Mouse (Mus musculus) ovary, adult 18-20 months (tissue): ENCODE results near the gene Vgll4.

Experiments used
- DNase-seq: peaks from one replicate; pipeline ENCODE4 v3.0.0; 2022; ENCODE audit warnings: low spot score, mixed read lengths

Gene Vgll4

DNA sequence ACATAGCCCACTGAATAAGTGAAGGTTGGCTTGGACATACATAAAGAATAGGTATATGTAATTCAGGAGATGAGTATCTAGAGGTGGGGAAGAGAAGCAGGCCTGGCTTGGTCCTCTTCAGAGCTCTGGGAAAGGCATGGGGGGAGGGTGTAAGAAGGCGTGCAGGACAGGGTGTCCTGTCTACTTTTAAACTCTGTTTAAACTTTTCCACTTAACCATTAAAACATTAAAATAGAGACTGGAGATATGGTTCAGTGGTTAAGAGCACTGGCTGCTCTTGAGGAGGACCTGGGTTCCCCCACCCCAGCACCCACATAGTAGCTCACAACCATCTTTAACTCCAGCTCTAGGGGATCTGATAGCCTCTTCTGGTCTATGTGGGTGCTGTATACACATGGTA is 3.2 kb upstream of the Vgll4 start:
- no peak for DNase-seq

DNA sequence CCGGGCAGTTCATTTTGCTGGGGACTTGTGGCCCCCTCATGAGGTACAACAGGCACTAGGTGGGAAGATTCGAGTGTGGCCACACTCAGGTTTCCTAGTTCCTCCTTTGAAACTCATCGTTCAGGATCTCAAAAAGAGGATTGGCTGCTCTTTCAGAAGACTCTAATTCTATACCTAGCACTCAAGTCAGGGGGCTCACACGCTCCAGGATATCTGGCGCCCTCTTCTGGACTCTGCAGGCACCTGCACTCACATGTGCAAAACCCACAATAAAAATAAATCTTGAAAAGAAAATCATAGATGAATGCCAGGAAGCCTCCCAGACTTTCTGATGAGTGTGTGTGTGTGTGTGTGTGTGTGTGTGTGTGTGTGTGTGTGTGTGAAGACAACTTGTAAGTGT is 1.1 kb upstream of the Vgll4 start:
- DNase-seq = no peak

DNA sequence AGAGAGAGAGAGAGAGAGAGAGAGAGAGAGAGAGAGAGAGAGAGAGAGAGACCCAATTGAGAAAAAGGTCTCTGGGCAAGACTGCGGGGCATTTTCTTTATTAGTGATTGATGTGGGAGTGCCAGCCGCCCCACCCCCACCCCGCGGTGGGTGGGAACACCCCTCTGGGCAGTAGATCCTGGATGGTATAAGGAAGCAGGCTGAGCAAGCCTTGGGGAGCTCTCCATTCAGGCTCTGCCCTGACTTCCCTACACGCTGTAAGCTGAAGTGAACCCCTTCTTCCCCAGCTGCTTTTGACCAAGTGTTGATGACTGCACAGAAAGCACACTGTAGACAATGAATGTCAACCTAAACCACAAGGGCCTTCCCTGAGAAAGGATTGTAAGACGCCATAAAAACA is 592 bp upstream of the Vgll4 start:
- no peak for DNase-seq

DNA sequence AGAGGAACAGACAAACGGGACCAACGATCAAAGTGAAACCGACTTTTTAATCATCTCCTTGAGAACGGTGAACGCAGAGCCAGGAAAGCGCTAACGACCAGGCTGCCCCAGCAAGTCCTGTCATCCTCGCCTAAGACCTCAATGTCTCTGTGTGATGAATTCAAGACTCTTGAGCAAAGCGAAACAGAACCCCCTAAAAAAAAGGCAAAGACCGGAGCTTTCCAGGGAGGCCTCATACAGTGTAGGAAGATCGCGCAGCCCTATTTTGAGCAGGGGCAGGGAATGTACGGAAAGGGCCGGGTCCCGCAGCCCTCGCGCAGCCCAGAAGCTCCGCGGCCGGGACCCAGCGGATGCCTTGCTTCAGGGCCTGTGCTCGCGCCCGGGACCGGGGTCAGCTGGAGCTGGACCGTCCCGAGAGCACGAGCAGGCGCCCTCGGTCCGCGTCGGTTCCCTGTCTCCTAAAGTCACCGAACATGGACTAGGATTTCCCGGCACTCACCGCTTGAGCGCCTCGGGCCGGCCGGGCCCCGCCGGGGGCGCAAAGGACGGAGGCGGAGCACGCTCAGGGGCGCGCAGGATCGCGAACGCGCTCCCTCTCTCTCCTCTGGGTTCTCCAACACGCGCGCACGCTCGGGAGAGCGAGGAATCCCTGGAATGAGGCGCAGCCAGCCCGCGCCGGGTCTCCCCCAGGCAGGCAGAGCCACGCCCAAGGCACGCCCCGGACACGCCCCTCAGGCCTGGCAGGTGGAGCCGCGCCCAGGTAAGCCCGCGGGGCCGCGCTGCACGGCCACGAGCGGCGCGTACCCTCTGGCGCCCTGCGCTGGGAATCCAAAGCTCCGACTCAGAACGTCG is 1.2 kb downstream of the Vgll4 start:
- DNase-seq = peak; percentile 66

DNA sequence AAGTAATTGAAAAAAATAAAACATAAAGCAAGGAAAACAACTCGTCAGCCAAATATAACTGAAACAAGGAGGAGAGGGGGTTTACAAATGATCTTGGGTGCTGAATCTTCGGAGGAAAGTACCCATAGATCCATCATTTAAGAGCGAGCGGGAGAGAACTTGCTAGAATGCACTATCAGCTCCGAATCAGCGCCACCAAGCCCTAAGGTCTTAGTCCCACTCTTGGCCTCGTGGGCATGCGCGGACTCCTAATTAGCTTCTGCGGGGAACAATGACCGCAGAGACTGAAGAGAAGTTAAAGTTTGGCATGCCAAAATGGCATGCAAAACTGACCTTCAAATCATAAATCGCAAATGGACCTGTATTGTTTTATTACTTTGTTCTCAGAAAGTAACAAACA is 2.2 kb downstream of the Vgll4 start:
- no peak for DNase-seq

DNA sequence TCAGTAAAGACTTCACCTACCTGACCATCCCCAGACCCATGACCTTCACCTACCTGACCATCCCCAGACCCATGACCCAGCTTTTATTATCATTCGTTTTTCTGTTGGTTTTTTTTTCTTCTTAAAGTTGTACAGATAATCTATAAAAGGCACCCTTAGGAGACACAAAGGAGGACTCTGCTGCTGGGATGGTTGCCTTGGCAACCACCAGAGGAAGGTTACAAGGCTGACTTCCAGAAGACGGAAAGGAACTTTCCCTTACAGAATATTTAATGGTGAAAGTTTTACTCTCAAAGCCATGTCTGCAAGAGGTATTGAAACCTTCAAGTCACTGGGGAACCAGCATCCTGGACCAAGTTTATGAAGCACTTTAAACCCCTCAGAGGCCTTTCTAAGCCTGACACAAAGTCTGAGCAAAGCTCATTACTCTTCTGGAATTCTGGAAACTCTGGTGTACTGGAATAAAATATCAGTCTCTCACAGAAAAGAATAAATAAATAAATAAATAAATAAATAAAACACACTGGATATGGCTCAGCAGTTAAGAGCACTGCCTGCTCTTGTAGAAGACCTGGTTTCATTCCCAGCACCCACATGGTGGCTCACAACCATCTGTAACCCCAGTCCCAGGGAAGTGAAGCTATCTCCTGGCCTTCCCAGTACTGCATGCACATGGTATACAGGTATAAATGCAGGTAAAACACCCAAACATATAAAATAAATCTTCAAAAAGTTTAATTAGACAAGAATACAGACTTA is 3.2 kb downstream of the Vgll4 start:
- no peak for DNase-seq

DNA sequence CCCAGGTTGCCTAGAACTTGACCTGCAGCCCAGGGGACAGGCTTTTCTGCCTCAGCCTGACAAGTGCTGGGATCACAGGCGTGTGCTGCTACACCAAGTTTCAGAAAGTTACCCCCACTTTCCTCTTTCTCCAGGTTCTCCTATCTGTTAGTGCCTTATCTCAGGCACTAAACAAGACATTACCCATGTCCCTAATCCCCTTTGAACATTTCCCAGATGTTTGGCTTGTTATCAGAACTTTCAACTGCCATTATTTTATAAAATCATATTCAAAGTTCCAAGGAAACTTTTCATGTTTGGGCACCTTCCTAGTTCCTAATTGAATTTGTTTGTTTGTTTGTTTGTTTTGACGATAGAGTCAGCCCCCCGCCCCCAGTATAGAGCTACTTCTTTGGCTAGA is 4.0 kb downstream of the Vgll4 start:
- no peak for DNase-seq

DNA sequence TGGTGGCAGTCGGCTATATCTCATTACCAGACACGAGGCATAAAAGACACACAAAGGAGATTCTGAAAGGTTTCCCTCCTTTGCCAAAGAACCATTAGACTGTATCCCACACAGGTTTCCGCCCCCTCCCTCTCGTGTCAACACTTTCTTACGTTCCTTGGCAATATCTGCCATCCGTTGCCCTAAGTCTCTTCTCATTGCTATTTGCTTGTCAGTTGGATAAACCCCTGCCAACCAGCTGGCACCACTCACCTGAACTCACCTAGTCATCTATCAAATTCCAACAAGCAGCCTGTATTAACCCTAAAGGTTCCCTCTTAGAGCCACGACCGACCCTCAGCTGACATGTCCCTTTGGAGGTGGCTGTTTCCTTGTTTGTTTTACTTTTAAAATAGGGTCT is 4.4 kb downstream of the Vgll4 start:
- no peak for DNase-seq

DNA sequence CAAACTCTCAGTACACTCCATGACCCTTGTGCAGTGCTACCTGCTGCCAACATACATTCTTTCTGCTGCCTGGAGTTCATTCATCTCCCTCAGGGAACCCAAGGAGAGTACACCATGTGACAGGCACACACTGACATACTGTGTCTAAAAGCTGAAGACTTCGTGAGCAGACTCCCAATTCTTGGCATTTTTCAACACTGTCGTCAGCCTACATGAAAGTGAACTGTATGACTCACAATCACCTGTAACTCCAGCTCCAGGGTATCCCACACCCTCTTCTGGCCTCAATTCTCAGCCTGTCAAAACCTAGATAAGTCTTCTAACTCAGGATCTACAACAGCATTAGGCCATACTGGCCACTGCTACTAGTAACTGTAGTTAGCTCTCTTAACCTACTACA is 5.6 kb downstream of the Vgll4 start:
- DNase-seq = no peak

DNA sequence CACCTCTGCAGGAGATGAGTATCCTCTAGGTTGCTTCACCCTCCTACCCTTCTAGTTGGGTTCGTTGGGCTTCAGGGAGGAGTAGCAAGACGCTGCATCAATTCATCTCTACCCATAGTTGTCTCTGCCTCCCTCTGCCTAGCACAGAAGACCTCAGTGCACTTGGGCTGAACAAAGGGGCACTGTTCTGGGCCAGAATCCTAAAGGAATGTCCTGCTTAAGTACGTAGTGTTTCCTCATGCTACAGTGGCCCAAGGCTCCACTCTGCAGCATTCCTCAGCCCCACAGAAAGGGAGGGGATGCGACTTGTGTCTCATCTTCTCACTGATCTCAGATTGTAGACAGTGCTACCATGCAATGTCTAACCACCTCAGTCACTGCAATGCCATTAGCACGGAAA is 6.2 kb downstream of the Vgll4 start:
- DNase-seq = no peak

DNA sequence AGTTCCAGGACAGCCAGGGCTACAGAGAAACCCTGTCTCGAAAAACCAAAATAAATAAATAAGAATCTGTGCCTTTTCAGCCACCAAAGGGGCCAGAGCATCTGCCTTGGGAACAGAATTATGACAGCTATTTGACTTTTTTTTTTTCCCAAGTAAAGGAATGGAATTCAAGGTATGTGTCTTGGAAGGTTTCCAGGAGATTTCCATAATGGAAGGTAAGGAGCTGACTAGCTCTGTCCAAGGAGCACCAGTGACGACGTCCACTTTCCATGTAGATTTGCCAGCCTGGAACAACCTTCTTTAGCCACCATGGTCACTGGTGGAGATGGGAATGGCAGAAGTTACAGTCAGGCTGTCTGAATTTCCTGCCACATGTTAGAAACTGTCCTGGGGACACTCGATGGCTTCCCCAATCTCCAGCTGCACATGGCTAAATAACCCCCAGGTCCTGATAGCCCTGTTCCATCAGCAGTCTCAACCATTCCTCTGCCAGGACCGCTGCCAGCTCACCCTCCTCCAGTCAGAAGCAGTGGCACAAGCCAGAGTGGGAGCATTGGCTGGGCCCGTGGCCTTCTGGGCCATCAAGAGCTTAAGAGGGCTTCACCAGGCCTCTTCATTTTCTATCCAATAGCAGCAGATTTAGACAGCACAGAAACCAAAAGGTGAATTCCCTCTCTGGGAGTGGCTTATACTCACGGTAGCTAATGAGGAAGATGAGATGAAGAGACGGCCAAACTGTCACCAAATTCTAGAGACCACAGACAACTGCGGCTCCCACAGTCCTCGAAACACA is 8.3 kb downstream of the Vgll4 start:
- DNase-seq = no peak

DNA sequence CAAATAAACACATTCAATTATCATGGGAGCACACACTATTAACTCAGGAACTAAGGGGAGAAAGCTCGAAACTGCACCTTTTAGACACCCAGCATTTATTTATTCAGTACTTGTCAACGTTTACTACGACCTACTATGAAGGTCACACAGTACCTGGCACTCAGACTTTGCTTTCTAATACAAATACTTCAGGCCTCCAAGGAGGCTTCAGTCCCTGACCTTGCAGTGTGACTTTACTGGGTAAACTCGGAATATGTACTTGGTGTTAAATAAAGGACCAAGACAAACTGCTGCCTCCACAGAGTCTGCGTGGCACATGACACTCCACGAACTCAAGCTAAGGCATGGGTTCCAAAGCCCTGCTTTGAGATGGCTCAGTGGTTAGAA is 10.8 kb downstream of the Vgll4 start:
- DNase-seq = no peak

DNA sequence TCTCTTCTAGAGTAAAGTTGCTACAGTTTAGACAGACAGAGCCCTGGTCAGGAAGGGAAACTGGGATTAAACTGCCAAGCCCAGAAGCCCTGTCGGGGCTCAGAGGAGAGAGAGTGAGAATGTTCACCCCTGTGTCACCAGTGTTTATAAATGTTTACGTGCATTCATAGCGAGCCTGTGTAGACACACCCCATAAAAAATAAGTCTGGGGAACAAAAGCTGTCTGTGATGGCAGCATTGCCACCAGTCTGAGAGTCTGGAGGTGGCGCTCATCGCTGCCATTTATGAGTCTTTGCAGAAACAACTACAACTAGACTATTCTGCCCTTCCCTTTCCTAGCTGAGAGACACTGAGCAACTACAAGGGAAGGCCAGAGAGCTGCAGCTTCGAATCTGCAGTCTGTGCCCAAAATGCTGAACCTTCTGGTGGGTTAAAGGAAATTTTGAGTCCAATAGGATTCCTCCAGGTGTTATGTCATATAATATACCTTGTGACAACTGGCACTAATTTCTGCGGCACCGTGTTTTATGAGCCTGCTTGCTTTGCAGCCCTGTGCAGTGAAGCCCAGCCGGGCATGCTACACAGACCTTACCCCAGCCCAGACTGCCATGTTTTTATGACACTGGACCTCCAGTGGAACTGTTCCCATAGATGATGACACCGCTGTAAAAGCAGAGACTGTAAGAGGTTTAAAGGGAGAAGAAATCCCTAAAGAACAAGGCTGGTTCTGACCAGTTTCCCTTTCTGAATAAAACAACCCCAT is 11.4 kb downstream of the Vgll4 start:
- no peak for DNase-seq

DNA sequence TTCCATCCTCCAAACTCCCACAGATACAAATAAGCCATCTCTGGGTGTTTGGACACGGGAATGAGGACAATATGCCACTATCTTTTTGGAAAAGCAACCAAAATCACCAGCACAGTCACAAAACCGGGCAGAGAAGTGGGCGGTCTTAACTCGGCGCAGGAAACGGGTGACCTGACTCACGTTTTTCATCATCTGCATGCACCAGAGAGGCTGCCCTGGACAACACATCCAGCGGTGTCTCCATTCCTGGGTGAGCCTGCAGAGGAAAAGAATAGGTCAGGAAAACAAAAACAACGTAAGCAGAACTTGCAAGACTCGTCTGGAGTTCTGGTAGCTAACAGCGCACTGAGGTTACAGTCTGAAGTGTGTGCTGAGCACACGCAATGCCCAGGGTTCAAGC is 12.0 kb downstream of the Vgll4 start:
- DNase-seq = no peak

DNA sequence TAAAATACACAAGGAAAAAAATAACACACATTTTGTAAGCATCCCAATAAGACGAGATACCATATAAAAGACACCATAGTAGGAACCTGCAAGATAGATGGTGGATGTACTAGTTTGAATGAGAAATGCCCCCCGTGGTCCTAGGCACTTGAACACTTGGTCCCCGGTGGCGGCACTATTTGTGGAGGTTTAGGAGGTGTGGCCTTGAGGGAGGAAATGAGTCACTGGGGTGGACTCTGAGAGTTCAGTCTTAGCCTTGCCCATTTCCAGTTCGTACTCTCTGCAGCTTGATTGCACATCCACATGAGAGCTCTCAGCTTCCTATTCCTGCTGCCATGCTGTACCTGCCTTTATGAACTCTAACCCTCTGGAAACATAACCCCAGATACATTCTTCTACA is 15.3 kb downstream of the Vgll4 start:
- no peak for DNase-seq

DNA sequence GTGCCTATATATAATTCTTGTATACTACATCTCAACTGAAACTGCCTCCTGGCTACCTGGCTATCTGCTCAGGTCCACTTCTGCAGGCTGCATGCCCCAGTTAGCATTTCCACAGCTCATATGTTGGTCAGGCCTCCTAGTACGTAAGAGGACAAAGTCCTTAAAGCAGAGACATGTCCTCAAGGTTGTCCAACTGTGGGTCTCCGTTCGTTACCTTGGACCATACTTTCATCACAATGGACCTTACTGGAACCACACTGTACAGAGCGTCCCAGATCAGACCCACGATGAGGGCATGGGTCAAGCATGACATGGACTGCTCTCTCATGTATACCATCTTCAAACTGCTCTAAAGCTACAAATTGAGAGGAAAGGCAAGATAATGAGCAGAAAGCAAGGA is 16.2 kb downstream of the Vgll4 start:
- no peak for DNase-seq

DNA sequence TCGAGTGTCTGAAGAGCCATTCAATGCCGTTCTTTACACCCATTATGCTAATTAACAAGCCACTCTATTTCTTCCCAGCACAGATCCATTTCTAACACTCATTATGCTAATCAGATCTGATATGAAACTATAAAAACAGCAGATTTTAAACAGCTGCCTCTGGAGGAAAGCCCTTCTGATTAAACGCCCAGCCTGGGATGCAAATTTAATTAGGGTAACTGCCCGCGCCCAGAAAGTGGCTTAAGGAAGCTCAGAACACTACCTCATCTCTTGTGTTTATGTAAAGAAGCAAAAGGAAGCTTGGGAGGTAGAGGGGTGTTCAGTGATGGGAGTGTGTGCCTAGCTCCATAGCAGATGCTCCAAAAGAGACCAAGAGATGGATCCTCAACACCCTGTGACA is 17.4 kb downstream of the Vgll4 start:
- no peak for DNase-seq

DNA sequence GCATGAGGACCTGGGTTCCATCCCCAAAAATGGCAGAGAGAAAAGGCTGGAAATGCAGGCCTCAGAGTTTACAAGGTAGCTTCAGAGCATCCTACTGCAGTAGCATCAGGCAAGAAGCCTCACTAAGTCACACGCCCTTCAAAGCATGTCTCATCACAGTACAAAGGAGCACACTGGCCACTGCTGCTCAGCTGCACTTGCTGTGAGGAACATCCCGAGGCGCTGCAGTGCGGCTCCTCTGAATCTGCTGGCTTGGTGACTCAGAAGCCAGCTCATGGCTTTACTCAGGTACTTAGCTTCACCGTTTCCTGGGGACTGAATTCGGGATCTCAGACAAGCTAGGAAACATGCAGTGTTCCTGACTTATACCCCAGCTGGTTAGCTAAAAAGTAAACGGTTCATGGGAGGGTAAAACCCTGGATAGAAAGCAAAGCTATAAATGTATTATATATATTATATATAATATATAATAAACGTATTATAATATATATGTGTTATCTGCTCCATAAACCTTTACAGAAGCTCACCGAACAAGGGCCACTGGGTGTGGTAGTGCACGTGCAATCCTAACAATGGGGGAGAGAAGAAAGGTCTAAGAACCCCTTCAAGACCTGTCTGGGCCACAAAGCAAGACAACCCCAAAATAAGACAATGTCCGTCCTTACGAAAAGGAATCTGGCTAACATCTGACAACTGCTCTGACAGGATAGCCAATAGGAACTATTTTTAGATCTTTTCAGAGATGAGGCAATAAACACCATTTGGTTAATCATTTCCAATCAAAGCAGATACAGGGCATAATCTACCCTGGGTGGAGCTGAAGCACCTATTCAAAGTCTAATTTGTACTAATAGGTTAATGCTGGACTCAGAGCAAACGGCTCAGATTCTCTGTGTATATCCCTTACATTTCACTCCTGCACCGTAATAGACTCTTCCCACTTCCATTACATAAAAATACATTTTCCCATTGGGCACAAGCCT is 25.0 kb downstream of the Vgll4 start:
- no peak for DNase-seq

DNA sequence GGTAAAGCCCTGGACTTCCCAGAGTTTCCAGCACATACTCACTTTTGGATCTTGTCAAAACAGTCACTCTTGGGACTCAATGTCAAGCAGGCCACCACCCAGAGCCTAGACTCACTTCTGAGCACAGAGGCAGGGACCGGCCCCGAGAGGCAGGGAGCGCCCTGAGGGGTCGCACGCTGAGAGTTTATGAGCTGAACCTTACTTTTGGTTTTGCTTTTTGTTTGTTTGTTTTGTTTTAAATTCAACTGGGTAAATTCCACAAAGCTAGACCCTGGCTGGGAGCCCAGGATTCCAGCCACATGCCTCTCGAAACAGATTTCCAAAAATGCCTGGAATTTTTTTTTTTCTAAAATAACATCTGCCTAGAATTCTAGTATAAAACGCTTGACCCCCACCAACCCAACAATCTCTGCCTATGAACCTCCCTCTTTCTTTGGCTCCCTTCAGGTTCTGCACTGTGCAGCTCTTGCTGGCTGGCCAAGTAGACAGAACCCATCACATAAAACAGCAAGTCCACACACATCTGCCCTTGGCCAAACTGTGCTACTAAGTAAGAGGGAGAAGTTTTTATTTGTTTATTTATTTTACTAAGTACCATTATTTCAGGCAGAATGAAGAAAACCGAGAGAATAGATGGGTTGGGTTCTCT is 28.5 kb downstream of the Vgll4 start:
- DNase-seq = no peak

DNA sequence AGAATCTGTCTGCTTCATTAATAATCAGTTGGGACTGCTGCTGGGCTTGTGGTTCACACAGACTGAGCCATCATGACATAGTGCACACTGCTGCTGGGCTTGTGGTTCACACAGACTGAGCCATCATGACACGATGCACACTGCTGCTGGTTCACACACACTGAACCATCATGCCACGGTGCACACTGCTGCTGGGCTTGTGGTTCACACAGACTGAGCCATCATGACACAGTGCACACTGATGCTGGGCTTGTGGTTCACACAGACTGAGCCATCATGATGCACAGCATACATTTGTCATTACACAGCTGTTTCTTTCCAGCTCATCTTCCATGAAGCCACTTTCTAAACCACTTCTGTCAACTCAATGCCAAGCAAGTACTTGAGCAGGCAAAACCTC is 30.1 kb downstream of the Vgll4 start:
- no peak for DNase-seq
